Mouse (Mus musculus) forebrain, embryonic 13.5 days (tissue): ENCODE results near the gene Rpn1. TPM values are rescaled to one million over a fixed set of nuclear protein-coding genes. Genes with fewer than 3 reads are reported as not detected.
"Not testable (repeated sequence)": the region's sequence is repeated elsewhere in the genome, so short reads cannot be mapped to it uniquely, and the experiment has no call there.

Experiments used
- ATAC-seq: fragments of 200-750 bp; cut with Nextera tagmentation; 2 replicates; pipeline ENCODE4 v1.8.0; 2017
- H3K27ac ChIP-seq: fragments of 300-500 bp; sonication (generic); 2 replicates; pipeline ENCODE4 v1.5.1; 2015; ENCODE audit warnings: inconsistent platforms, mild to moderate bottlenecking, moderate library complexity
- H3K27me3 ChIP-seq: fragments of 300-500 bp; sonication (generic); 2 replicates; pipeline ENCODE4 v1.6.1; 2015; ENCODE audit warnings: mild to moderate bottlenecking, inconsistent platforms
- H3K36me3 ChIP-seq: fragments of 300-500 bp; sonication (generic); 2 replicates; pipeline ENCODE4 v1.6.1; 2015; ENCODE audit warnings: mild to moderate bottlenecking, inconsistent platforms; ENCODE audit not compliant: poor library complexity, severe bottlenecking
- H3K4me1 ChIP-seq: fragments of 300-500 bp; sonication (generic); 2 replicates; pipeline ENCODE4 v1.6.1; 2015; ENCODE audit warnings: inconsistent platforms
- H3K4me2 ChIP-seq: fragments of 300-500 bp; sonication (generic); 2 replicates; pipeline ENCODE4 v1.6.1; 2015; ENCODE audit warnings: inconsistent platforms, mild to moderate bottlenecking, moderate library complexity
- H3K4me3 ChIP-seq: fragments of 300-500 bp; sonication (generic); 2 replicates; pipeline ENCODE4 v1.5.1; 2015; ENCODE audit warnings: mild to moderate bottlenecking, inconsistent platforms
- H3K9ac ChIP-seq: fragments of 300-500 bp; sonication (generic); 2 replicates; pipeline ENCODE4 v1.6.1; 2015; ENCODE audit warnings: mild to moderate bottlenecking, inconsistent platforms
- H3K9me3 ChIP-seq: fragments of 300-500 bp; sonication (generic); replicated peaks from 2 replicates; pipeline ENCODE4 v1.6.1; 2016; ENCODE audit warnings: inconsistent platforms
- WGBS: fragments of 180-500 bp; shearing (Covaris S2); methylation state at CpG from one replicate; pipeline ENCODE4 v1.1.7; 2015; 5-methylcytosine and 5-hydroxymethylcytosine counted together
- polyA plus RNA-seq: library from polyadenylated mRNA; unstranded; fragments of >200 nt; fragmentation: Nextera tagmentation; extraction: Ambion mirVana; gene quantifications from 2 replicates; pipeline ENCODE4 v1.2.1, GENCODE M21; 2015

Gene Rpn1
- polyA plus RNA-seq, 1 experiment from 2014 or later, result 212 TPM

- H3K4me2 ChIP-seq, result no peak overlapping the region
- WGBS, result 76% methylated on average over 4 of the region's 4 CpGs
- ATAC-seq, result no peak
- H3K9ac ChIP-seq, result no peak overlapping the region
- H3K4me1 ChIP-seq, result peaks cover 5% of the 10 kb centered on the region; the same call in 1 of the 2 replicates
- H3K27me3 ChIP-seq, result 0 out of 2 replicates have a peak, but pooled peaks cover 4% of the 10 kb centered on the region
- no peak overlapping the region for H3K27ac ChIP-seq
- no peak overlapping the region for H3K4me3 ChIP-seq
- no peaks in the 10 kb centered on the region for H3K36me3 ChIP-seq
- no peaks in the 10 kb centered on the region for H3K9me3 ChIP-seq
These were observed 40.3 kb downstream of the Rpn1 start for GRCm38 (mm10) chr6:88124551-88124950.

- H3K27me3 ChIP-seq, H3K27ac ChIP-seq, H3K36me3 ChIP-seq, H3K4me3 ChIP-seq, H3K9me3 ChIP-seq, H3K9ac ChIP-seq, H3K4me2 ChIP-seq, ATAC-seq, H3K4me1 ChIP-seq: not testable (repeated sequence)
- 90% methylated on average over 10 of the region's 10 CpGs for WGBS
These were observed 41.5 kb downstream of the Rpn1 start for GRCm38 (mm10) chr6:88125815-88126214.

DNA sequence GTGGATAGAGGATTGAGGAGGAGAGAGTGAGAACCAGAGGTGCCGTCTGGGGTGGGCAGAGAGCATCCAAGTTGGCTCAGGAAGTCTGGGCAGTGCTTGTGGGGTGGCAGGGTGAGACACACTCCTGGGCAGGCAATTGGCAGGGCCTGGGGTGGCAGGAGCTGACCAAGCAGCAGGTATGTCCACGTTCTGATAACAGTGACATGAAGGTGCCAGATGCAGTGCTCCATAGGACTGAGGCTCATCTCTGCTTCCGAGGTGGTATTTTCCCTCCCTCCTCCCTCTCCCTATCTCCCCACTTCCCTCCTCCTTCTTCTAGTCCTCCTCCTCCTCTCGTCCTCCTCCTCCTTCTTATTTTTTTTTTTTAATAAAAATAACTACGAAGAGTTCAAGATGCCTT lies 47.2 kb downstream of the Rpn1 start:
- Histone ChIP-seq H3K4me1 (peaks cover 18% of the 10 kb centered on the region), H3K4me3 (no peak overlapping the region), H3K4me2 (peak overlapping the region; percentile 57), H3K9me3 (no peaks in the 10 kb centered on the region), H3K9ac (peak overlapping the region; percentile 56; the same call in 1 of the 2 replicates), H3K27me3 (no peaks in the 10 kb centered on the region), H3K36me3 (no peaks in the 10 kb centered on the region), H3K27ac (peak overlapping the region; percentile 69)
- 14% methylated on average over 5 of the region's 5 CpGs for WGBS
- peak; percentile 36; the same call in 1 of the 2 replicates for ATAC-seq

DNA sequence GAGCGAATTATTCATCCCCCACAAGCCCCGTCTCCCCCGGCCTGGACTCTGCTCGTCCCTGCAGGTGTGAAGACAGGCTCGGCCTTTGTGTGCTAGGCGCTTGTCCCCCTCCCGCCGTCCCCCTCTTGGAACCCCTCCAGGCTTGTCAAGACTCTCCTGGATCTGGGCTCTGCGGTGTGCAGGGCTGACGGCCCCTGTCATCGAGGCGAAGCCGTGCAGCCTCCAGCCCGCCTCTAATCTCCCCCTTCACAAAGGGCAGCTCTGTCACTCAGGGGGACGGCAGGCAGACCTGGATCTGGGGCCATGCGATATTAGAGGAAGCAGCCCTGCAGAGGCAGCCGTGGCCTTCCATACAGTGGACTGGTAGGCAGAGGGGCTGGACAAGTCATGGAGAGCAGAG lies 47.8 kb downstream of the Rpn1 start:
- H3K36me3 ChIP-seq, result no peaks in the 10 kb centered on the region
- peak overlapping the region; percentile 57 for H3K4me2 ChIP-seq
- peak; percentile 78; the same call in 1 of the 2 replicates for ATAC-seq
- peaks cover 22% of the 10 kb centered on the region for H3K4me1 ChIP-seq
- peak overlapping the region; percentile 56; the same call in 1 of the 2 replicates for H3K9ac ChIP-seq
- no peaks in the 10 kb centered on the region for H3K27me3 ChIP-seq
- peak overlapping the region; percentile 69 for H3K27ac ChIP-seq
- H3K9me3 ChIP-seq, result no peaks in the 10 kb centered on the region
- peak overlapping the region; percentile 21; the same call in 1 of the 2 replicates for H3K4me3 ChIP-seq
- WGBS, result under 1% methylated on average over 17 of the region's 17 CpGs

- H3K4me3 ChIP-seq, result no peak overlapping the region
- no peak for ATAC-seq
These were observed 48.8 kb downstream of the Rpn1 start for GRCm38 (mm10) chr6:88133061-88133460.

DNA sequence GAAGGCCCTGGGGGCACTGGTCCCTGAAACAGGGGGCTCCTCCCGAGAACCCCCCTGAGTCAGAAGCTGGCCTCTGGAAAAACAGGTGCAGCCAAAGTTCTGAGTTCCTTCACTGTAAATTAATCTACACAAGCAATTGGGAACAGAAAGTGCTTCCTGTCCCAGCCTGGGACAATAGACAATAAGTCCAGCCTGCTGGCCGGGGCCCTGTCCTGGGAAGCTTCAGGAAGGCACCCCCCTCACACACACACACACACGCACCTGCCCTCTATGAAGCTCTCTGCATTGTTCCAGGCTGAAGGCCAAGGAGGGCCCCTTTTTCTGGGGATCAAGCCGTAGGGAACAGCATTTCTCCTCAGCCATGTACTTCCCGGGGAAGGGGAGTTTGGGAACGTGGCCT lies 49.6 kb downstream of the Rpn1 start:
- Histone ChIP-seq H3K36me3 (no peaks in the 10 kb centered on the region), H3K9ac (no peak overlapping the region), H3K27me3 (no peaks in the 10 kb centered on the region), H3K27ac (no peak overlapping the region), H3K9me3 (no peaks in the 10 kb centered on the region), H3K4me3 (no peak overlapping the region), H3K4me1 (peaks cover 22% of the 10 kb centered on the region), H3K4me2 (no peak overlapping the region)
- 62% methylated on average over 6 of the region's 6 CpGs for WGBS
- ATAC-seq, result no peak

More at GRCm38 (mm10) chr6:88133061-88133460, 48.8 kb downstream of the Rpn1 start:
- WGBS, result 88% methylated on average over 6 of the region's 6 CpGs
- Histone ChIP-seq H3K27me3 (no peaks in the 10 kb centered on the region), H3K4me1 (peaks cover 22% of the 10 kb centered on the region), H3K9me3 (no peaks in the 10 kb centered on the region), H3K9ac (no peak overlapping the region), H3K27ac (no peak overlapping the region), H3K4me2 (no peak overlapping the region), H3K36me3 (no peaks in the 10 kb centered on the region)

DNA sequence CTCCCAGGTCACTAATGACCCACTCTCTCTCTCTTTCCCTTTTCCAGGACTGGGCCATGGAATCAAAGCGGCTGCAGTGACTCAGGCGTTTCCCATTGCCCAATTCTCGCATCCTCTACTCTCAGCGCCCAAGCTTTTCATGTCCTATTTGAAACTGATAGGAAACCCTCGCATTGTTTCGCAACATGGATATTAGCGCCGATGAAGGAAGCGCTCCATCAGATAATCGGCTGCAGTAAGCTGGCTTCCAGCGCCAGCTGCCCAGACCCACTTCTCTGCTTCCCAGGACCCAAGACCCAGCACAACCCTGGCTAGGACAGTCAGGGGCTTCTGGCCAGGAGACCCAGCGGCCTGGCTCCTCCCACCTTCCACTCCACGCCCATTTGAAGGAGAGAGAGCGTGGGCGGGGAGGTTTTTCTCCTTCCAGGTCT lies 51.9 kb downstream of the Rpn1 start:
- H3K27ac ChIP-seq, result no peak overlapping the region
- no peaks in the 10 kb centered on the region for H3K36me3 ChIP-seq
- peak overlapping the region; percentile 48 for H3K4me2 ChIP-seq
- H3K4me3 ChIP-seq, result peak overlapping the region; percentile 23; the same call in 1 of the 2 replicates
- no peaks in the 10 kb centered on the region for H3K27me3 ChIP-seq
- H3K9me3 ChIP-seq, result no peaks in the 10 kb centered on the region
- peaks cover 22% of the 10 kb centered on the region for H3K4me1 ChIP-seq
- 26% methylated on average over 15 of the region's 15 CpGs for WGBS
- ATAC-seq, result no peak
- peak overlapping the region; percentile 43; the same call in 1 of the 2 replicates for H3K9ac ChIP-seq

DNA sequence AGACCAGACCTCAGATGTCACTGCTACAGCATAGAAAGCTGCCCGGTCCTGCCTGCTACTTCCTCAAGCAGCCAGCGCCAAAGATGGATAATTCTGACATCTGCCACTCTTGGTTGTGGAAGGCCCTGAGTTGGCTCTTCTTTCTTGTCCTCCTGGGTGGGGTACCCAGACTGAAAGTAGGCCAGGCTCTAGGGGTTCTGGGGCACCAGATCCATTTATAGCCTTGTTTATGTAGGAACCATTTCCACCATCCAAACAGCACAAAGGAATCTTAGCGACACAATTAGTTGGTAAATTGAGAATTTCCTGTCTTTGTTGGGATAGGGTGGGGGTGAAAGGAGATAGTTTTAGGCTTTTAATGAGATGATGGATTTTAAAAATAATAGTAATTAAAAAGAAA lies 54.2 kb downstream of the Rpn1 start:
- WGBS, result 89% methylated on average over 3 of the region's 3 CpGs
- H3K27ac ChIP-seq, result no peak overlapping the region
- no peak overlapping the region for H3K4me3 ChIP-seq
- H3K9ac ChIP-seq, result no peak overlapping the region
- H3K4me2 ChIP-seq, result no peak overlapping the region
- ATAC-seq, result no peak
- H3K36me3 ChIP-seq, result no peaks in the 10 kb centered on the region
- 0 out of 2 replicates have a peak, but pooled peaks cover 8% of the 10 kb centered on the region for H3K4me1 ChIP-seq
- no peaks in the 10 kb centered on the region for H3K27me3 ChIP-seq
- no peaks in the 10 kb centered on the region for H3K9me3 ChIP-seq

GRCm38 (mm10) chr6:88140264-88140663 lies 56.0 kb downstream of the Rpn1 start:
- peak; percentile 36; the same call in 1 of the 2 replicates for ATAC-seq
- no peak overlapping the region for H3K4me3 ChIP-seq
- H3K36me3 ChIP-seq, result no peaks in the 10 kb centered on the region
- 0 out of 2 replicates have a peak, but pooled peaks cover 8% of the 10 kb centered on the region for H3K4me1 ChIP-seq
- no peaks in the 10 kb centered on the region for H3K9me3 ChIP-seq
- H3K27me3 ChIP-seq, result no peaks in the 10 kb centered on the region
- H3K9ac ChIP-seq, result no peak overlapping the region
- H3K4me2 ChIP-seq, result no peak overlapping the region
- H3K27ac ChIP-seq, result no peak overlapping the region
- WGBS, result 71% methylated on average over 8 of the region's 8 CpGs

DNA sequence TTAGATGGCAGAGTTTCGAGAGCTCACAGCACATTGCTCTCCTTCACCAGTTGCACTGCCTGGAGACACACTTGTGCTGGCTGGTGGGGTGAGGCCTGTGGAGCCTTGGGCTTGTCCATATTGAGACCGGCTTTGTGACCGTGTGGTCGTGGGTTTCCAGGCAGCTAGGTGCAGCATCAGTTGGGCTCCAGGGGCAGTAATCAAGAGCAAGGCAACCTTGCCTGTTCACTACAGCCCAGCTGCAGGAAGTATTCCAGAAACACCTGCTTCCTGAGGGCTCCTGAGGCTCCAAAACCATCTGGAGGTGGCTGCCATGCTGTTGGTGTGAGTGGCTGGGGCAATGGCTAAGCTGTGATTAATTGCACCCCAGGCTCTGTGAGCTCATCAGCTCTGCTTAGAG lies 61.5 kb downstream of the Rpn1 start:
- WGBS, result 87% methylated on average over 4 of the region's 4 CpGs

GRCm38 (mm10) chr6:88146576-88146975 lies 62.3 kb downstream of the Rpn1 start:
- no peak for ATAC-seq
- WGBS, result 84% methylated on average over 8 of the region's 8 CpGs

More for the DNA sequence above, 61.5 kb downstream of the Rpn1 start:
- no peaks in the 10 kb centered on the region for H3K27me3 ChIP-seq
- H3K4me2 ChIP-seq, result no peak overlapping the region
- H3K27ac ChIP-seq, result no peak overlapping the region
- no peaks in the 10 kb centered on the region for H3K36me3 ChIP-seq
- no peaks in the 10 kb centered on the region for H3K9me3 ChIP-seq
- peaks cover 8% of the 10 kb centered on the region; the same call in 1 of the 2 replicates for H3K4me1 ChIP-seq
- H3K4me3 ChIP-seq, result no peak overlapping the region
- no peak overlapping the region for H3K9ac ChIP-seq
- no peak for ATAC-seq

DNA sequence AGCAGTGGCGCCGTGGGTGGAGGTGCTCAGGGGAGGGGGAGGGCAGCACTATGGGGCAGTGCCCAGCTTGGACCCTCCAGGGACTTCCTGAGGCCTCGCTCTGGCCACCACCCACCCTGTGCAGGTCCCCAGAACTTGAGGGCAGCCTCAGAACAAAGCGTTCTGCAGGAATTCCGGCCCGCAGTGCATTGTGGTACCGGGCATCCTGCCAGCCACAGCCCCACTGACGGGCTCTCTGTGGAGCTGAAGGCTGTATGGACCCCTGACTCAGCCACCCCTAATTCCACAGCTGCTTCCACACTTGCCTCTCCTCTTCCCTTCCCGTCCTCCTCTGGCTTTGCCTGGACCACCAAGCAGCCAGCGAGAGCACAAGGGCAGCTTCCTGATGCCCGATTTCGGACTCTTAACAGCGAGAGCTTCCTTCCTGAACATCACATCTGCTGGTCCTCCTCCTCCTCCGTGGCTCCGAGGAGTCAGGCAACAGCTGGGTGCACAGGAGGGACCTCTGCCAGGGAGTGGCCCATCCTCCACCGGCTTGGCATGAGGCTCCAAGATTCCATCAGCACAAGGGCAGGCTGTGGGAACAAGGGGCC lies 63.2 kb downstream of the Rpn1 start:
- H3K4me1 ChIP-seq, result peaks cover 8% of the 10 kb centered on the region; the same call in 1 of the 2 replicates
- WGBS, result 71% methylated on average over 15 of the region's 16 CpGs
- no peaks in the 10 kb centered on the region for H3K27me3 ChIP-seq
- H3K4me2 ChIP-seq, result no peak overlapping the region
- no peak overlapping the region for H3K4me3 ChIP-seq
- H3K36me3 ChIP-seq, result no peaks in the 10 kb centered on the region
- no peak for ATAC-seq
- no peak overlapping the region for H3K27ac ChIP-seq
- no peaks in the 10 kb centered on the region; the same call in 1 of the 2 replicates for H3K9me3 ChIP-seq
- H3K9ac ChIP-seq, result no peak overlapping the region

More at GRCm38 (mm10) chr6:88146576-88146975, 62.3 kb downstream of the Rpn1 start:
- Histone ChIP-seq H3K9me3 (no peaks in the 10 kb centered on the region; the same call in 1 of the 2 replicates), H3K4me1 (peaks cover 8% of the 10 kb centered on the region; the same call in 1 of the 2 replicates), H3K9ac (no peak overlapping the region), H3K27ac (no peak overlapping the region), H3K36me3 (no peaks in the 10 kb centered on the region), H3K4me3 (no peak overlapping the region), H3K27me3 (no peaks in the 10 kb centered on the region), H3K4me2 (no peak overlapping the region)
